Mouse (Mus musculus): ENCODE data around the gene Fam20c.

DNA sequence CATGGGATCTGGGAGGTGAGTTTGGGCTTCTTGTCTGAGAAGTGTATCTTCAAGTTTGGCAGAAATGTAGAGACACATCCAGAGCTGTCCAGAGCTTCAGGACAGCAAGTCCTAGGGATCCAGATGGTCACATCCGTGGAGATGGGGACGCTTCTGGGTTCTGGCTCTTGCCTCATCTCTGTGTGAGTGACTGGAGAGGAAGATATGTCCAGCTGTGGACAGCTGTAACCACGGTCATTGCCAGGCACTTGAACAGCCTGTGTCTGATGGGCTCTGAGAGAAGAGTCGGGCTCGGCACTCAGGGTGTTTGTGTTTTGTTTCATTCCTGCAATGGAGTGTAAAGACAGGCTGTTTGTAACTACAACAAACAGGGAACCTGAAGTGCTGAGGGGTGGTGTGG is 14.8 kb downstream of the Fam20c start:
- no peak for TF ChIP-seq ZNF384 (IDR thresholded peaks at IDR 0.05; ENCODE audit: low read depth, low read length)
- no peak for TF ChIP-seq MAFK (IDR thresholded peaks at IDR 0.05; ENCODE audit: insufficient read depth, low read depth, low read length)
- TF ChIP-seq ZC3H11A (IDR thresholded peaks at IDR 0.05; ENCODE audit: borderline replicate concordance, low read depth, low read length), result no peak

Measured in ES-E14 (cell line).